Mouse (Mus musculus) gastrocnemius, postnatal 25 days (tissue): ENCODE results near the gene Ggt5. TPM values are rescaled to one million over a fixed set of nuclear protein-coding genes. Genes with fewer than 3 reads are reported as not detected.
A peak's percentile ranks its signal among the peaks of the same experiment; 100 is the strongest.

Source experiments
- DNase-seq: peaks from one replicate; pipeline ENCODE4 v3.0.0; 2022
- total RNA-seq, 2 experiments: library from RNA; stranded (reverse); gene quantifications; 1 replicate in 1 of 2; 2 replicates in 1 of 2; pipeline ENCODE4 v1.2.3; 2021

Gene Ggt5
- total RNA-seq, 2 experiments from 2014 or later = 4.9 to 5.3 TPM

DNA sequence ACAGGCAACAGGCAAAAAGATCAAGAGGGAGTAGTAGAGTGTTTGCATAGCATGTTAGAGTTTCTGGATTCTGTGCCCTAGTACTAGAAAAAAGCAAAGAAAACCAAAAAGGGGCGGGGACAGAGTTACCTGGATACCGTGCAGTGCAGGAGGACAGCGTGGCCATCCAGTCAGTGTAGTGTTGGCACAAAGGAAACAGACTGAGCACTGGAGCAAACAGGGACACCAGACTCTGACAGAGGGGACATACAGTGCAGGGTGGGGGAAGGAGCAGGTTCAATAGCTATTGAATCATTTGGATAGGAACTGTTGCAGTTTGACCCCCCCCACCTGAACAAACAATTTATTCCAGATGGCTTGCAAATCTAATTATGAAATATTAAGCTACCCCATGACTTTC, 37.9 kb downstream of the Ggt5 start:
- no peak for DNase-seq

DNA sequence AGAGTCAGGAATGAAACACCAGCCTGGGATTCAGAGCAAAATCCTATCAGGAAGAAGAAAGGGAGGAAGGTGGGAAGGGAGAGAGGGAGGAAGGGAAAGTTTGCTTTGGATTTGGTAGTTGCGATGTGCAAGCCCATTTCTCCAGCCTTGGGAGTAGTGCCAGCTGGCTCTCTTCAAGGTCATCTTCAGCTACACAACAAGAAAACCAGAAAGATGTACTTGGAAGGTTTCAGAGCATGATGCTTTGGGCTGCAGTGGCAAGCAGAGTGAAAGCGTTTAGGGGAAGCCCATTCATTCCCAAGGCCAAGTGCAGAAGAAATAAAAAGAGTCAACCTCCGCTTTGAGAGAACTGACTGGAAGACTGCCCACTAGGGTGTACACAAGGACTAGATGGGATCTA, 38.4 kb downstream of the Ggt5 start:
- DNase-seq = peak; percentile 62

- DNase-seq = peak; percentile 87
Measured at GRCm38 (mm10) chr10:75632633-75633032, 43.5 kb downstream of the Ggt5 start.

DNA sequence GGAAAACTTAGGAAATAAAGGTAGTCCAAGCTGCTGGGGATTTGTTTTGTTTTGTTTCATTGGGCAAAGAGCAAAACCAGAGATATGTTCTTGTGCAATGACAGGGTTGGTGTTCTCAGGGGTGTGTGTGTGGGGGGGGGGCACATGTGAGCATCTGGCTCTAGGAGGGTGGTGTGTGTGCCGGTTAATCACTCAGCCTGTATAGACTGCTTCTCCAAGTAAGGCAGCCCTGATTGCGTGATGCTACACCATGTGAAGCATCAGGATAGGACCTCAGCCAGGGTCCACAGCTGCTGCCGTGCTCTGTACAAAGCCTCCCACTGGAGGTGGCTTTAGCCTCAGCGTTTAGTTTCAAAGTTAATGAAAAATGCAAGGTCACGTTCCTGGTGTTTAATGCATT, 43.9 kb downstream of the Ggt5 start:
- DNase-seq = peak; percentile 65

DNA sequence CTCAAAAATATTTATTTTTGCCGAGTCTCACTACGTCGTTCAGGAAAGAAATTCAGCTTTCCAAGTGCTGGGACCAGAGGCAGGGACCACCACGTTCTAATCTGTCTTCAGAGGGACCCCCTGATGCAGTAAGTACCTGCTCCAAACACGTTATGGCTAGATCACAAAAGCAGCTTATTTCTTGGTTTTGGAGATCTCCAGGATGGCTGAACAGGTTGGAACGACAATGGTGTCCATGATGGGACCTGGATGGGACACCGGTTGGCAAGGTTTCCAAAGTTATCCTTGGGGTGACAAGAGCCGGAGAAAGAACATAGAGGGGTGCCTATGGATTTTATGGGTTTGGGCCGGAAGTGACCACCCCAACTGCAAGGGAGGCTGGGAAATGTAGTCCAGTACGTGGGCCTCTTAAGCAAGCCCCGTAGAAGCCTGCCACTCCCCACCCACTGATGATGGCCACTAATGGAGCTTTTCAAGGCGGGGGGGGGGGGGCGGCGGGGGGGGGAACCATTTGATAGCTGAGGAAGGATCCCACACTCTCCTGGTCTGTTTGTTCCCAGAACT, 44.5 kb downstream of the Ggt5 start:
- DNase-seq = no peak

DNA sequence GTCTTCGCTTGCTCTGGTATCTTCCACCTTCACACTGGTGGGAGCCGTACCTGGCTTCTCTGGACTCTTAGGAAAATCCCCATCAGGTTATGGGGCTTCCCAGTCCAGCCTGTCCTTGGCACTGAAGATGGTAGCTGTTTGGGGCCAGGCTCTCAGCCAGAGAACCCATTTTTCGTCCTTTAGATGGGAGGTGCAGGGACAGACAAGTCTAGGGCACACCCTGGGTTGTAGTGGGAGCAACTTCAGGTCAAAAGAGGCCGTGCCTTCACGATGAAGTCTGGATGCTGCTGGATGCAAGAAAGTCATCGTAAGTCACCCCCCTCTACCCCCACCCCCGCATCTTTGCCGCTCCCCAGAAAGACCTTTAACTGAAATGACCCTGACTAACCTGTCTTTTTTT, 45.5 kb downstream of the Ggt5 start:
- no peak for DNase-seq

DNA sequence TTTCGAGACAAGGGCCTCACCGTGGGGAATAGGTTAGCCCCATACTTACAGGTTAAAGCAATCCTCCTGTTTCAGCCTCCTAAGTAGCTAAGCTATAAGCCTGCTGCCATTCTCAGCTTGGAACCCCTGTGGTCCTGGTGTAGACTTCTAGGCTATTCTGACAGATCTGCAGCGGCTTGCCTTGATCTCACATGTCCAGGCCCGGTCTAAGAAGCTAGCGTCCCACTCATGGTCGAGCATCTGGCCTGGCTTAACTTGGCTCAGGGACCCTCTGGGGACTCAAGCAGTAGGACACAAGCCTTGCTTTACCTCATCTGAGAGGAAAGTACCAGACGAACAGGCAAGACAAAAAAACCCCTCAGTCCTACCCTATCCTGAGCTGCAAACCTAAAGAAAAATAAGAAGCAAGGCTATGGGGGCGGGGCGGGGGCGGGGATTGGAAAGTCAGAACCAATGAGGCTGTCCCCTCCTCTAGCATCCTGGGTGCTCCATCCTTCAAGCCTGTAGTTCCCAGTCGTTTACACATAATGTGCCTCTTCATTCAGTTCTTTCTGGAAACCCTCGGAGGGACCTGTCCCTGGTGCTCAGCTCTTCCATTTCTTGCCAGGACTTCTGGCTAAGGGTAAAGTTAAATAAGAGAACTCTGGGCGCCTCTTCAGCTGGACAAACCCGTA, 46.0 kb downstream of the Ggt5 start:
- no peak for DNase-seq

- DNase-seq = peak; percentile 74
Measured at GRCm38 (mm10) chr10:75635693-75636055, 46.5 kb downstream of the Ggt5 start.

DNA sequence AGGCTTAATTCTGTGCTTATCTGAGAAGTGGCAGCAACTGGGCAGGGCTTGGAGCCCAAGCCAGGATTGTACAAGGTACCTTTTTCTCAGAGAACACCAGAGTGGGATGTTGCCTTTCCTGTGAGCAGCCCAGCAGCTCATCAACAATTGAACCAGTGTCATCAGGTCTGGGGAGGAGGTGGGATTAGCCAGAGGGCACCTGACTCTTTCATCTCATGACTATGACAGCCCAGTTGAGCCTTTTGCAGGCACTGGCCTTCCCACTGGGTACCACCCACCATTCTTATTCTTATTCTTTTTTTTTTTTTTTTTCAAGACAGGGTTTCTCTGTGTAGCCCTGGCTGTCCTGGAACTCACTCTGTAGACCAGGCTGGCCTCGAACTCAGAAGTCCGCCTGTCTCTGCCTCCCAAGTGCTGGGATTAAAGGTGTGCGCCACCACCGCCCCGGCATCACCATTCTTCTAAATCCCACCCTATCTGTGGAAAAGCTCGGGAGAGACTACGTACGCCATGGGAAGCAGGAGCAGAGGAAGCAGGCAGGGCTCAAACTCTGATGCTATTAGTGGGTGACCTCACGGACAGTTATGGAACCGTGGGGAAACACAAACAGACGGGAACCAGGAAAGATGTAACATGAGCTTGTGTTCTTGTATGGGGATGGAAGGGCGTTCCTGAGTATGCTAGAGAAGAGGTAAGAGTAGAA, 47.1 kb downstream of the Ggt5 start:
- DNase-seq = no peak

DNA sequence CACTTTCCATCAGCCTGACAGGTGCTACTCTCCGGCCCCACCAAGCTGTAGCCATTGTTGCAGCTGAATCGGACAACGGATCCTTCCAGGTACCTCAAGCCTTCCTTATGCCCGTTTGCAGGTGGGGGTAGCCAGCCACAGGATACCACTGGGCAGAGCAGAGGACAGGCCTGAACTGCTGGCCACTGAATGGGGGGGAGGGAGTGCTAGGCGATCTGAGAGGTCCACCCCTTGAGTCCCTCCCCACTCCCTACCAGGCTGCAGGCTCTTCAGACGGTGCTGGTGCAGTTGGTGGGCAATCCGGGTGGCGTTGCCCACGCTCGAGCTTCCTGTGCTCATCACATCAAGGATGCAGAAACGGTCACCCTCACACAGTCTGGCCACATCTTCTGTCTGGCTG, 48.6 kb downstream of the Ggt5 start:
- no peak for DNase-seq

DNA sequence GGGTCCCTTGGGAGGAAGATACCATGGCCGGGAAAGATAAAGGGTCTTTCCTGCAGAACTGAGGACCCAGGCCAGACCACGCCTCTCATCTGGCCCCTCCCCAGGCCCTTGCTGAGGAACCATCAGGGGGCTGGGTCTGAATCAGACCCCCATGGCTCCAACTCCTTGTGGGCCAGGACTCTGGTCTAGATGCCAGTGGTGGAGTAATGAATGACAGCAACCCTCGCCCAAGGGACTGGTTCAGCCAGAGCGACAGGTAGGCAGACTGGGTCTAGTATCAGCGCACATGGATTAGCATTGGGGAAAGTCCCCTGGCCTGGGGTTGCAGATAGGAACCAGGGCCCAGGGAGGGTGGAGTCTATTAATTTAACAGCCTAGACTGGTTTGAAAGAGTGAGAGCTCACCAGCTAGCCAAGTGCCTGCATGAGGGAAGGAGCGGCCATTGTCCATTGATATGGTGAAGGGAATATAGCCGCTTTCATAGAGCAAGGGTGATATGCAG, 52.6 kb downstream of the Ggt5 start:
- no peak for DNase-seq

- DNase-seq = no peak
Measured at GRCm38 (mm10) chr10:75642436-75642835, 53.3 kb downstream of the Ggt5 start.

- DNase-seq = no peak
Measured at GRCm38 (mm10) chr10:75642891-75643290, 53.8 kb downstream of the Ggt5 start.

- no peak for DNase-seq
Measured at GRCm38 (mm10) chr10:75643741-75644343, 54.7 kb downstream of the Ggt5 start, which contains the start of gene Susd2. Susd2 (minus strand) TSS chr10:75644008.

DNA sequence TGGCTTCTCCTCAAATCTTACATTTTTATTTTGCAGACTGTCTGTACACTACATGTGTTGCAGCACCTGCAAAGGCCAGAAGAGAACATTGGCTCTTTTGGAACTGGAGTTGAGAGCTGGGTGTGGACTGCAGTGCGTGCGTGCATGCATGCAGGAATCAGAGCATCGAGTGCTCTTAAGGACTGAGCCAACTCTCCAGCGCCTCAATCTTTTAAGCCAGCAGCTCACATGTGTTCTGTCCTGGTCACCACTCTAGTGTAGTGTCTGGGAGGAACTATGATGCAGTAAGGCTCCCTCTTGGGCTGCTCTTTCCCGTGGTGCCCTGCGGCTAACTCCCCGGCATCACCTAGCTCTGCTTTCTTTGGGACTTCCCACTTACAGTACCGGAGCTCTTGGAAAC, 56.5 kb downstream of the Ggt5 start:
- no peak for DNase-seq

DNA sequence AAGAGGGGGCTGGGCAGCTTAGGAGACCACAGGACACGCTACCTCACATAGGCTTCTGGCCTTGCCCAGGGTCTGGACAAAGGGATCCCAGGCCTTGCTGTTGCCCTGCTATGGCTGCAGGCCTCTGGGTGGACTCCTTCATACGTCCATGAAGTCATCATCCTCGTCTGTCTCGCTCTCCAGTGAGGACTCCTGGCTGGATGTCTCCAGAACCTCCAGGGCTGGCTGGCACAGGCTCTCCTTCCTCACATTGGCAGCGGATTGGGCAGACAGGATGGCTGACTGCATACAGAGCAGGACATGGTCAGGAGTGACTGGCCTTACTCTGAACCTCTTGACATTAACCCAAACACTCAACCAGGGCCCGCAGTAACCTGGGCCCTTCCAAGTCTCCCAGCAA, 57.3 kb downstream of the Ggt5 start:
- no peak for DNase-seq

DNA sequence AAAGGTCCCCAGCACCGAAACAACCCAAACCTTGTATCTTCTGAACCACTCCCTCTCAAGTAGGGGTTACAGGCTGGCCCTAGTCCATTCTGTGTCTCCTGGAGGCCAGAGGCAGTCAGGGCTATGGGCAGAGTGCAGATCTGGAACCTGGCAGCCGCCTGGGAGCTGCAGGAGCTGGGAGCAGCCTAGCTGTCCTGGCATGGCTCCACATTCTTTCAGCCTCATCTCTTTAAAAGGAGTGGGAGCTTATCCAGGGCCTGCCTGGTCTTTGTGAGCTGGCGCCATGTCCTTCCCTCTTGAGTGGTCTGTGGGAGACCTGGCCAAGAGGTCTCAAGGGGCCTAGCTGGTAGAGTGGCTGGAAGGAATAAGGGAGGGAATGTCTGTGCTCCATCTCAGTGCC, 58.2 kb downstream of the Ggt5 start:
- peak; percentile 63 for DNase-seq

DNA sequence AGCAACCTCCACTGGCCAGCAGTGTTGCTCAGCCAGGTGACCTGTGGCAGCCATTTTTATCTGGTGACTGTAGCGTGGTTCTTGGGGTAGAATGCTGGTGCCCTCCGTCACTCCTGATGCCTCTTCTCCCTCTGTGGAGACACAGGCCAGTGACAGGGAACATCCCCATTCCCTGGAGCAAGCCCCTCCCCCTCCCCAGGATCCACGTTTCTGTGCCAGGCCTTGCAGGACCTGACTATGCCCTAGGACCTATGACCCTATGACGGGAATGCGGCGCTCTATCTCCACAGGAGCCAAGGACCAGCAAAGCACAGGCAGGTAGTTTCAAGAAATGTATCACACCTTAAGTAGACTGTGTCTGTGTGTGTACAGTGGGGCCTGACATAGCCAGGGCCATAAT, 59.0 kb downstream of the Ggt5 start:
- no peak for DNase-seq

DNA sequence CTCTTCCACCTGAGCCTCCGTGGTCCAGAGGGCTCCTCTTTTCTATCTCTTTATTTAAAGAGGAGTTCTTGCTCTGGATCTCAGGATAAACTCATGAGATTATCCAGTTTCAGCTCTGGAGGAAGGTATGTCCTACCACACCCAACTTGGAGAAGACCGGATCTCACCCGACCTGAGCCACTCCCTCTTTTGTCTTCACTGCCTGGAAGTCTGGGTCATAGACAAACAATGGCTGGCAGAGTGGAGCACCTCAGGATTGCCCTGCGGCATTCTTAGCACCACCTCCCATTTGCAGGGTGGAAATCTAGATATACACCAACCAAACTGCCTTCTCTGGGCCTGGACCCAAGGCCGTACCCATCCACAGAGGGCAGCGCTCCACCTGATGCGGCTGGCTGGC, 59.9 kb downstream of the Ggt5 start:
- no peak for DNase-seq

DNA sequence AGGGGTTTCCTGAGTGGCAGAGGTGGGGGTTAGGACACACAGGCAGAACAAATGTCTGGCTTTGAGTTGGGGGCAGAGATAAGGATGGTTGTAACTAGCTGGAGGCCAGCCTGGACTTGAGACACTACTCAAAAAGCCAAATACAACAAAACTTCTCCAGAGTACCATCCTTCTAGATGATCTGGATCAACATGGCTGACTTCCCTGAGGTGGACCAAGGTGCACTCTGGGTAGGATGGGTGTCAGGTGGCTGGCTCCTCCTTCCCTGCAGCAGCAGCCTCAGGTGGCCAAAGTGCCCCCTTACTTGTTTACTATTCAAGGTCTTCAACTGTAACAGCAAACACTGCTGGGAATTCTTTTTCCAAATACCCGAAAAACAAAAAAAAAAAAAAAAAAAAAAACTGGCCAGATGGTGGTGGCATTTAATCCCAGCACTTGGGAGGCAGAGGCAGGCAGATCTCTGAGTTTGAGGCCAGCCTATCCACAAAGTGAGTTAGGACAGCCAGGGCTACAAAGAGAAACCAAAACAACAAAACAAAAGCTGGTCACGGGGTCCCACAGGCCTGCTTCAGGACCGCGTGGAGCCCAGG, 60.4 kb downstream of the Ggt5 start:
- no peak for DNase-seq

GRCm38 (mm10) chr10:75650306-75650902, 61.3 kb downstream of the Ggt5 start:
- DNase-seq = no peak

DNA sequence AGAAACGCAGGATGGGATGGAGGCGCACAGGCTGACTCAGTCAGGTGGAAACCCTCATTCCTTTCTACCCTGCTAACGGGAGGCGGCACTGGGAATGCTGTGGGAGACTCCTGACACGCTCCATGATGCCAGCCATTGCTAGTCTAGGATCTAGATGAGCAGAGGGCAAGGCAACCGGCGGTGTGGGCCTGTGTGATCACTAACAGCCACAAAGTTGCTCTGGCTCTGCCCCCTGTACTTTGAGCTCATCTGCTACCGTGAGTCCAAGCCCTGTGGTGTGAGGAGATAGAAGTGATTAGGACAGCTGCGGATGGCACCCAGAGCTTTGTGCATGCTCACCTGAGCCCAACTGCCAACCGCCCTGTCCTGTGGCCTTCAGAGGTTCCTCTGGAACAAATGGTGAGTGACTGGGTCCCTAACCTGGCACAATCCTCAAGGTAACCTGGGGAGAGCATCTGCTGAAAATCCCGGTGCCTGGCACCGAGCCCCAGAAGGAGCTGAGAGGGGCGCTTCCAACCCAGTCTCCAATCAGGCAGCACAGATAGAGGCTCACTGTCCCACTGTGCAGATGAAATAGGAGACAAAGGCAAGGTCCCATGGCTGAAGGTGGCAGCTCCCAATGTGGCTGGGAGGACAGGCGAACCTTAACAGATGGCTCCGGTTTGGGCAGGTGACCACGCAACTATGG, 62.4 kb downstream of the Ggt5 start:
- DNase-seq = no peak
